Mouse (Mus musculus): Measurements from ENCODE around the gene Fli1. TPM values are rescaled to one million over a fixed set of nuclear protein-coding genes. Genes with fewer than 3 reads are reported as not detected.
A peak's percentile ranks its signal among the peaks of the same experiment; 100 is the strongest.

Gene Fli1
- total RNA-seq, 2 experiments from 2014 or later, result 92.7 to 95.8 TPM

GRCm38 (mm10) chr9:32527329-32527728 lies 15.3 kb downstream of the Fli1 start:
- ATAC-seq (ENCODE audit: poor library complexity, severe bottlenecking), result peak; percentile 51

- no peak for ATAC-seq (ENCODE audit: poor library complexity, severe bottlenecking)
These were observed 16.9 kb downstream of the Fli1 start for GRCm38 (mm10) chr9:32525787-32526186.

GRCm38 (mm10) chr9:32522536-32523245 lies 20.0 kb downstream of the Fli1 start:
- no peak for ATAC-seq (ENCODE audit: poor library complexity, severe bottlenecking)

GRCm38 (mm10) chr9:32521331-32521730 lies 21.3 kb downstream of the Fli1 start:
- peak; percentile 51 for ATAC-seq (ENCODE audit: poor library complexity, severe bottlenecking)

GRCm38 (mm10) chr9:32520821-32521220 lies 21.8 kb downstream of the Fli1 start:
- ATAC-seq (ENCODE audit: poor library complexity, severe bottlenecking), result peak; percentile 28

- ATAC-seq (ENCODE audit: poor library complexity, severe bottlenecking), result no peak
These were observed 23.3 kb downstream of the Fli1 start for GRCm38 (mm10) chr9:32519101-32520051.

- no peak for ATAC-seq (ENCODE audit: poor library complexity, severe bottlenecking)
These were observed 24.1 kb downstream of the Fli1 start for GRCm38 (mm10) chr9:32518351-32519075.

- ATAC-seq (ENCODE audit: poor library complexity, severe bottlenecking), result peak; percentile 64
These were observed 26.0 kb downstream of the Fli1 start for GRCm38 (mm10) chr9:32516691-32517090.

- peak; percentile 51 for ATAC-seq (ENCODE audit: poor library complexity, severe bottlenecking)
These were observed 26.6 kb downstream of the Fli1 start for GRCm38 (mm10) chr9:32515894-32516686.

GRCm38 (mm10) chr9:32514406-32515058 lies 28.1 kb downstream of the Fli1 start:
- ATAC-seq (ENCODE audit: poor library complexity, severe bottlenecking), result no peak

GRCm38 (mm10) chr9:32513471-32513870 lies 29.2 kb downstream of the Fli1 start:
- no peak for ATAC-seq (ENCODE audit: poor library complexity, severe bottlenecking)

GRCm38 (mm10) chr9:32510454-32511263 lies 32.0 kb downstream of the Fli1 start:
- no peak for ATAC-seq (ENCODE audit: poor library complexity, severe bottlenecking)

GRCm38 (mm10) chr9:32509706-32510156 lies 32.9 kb downstream of the Fli1 start:
- peak; percentile 52 for ATAC-seq (ENCODE audit: poor library complexity, severe bottlenecking)

- peak; percentile 74 for ATAC-seq (ENCODE audit: poor library complexity, severe bottlenecking)
These were observed 34.0 kb downstream of the Fli1 start for GRCm38 (mm10) chr9:32508648-32509047.

- no peak for ATAC-seq (ENCODE audit: poor library complexity, severe bottlenecking)
These were observed 34.5 kb downstream of the Fli1 start for GRCm38 (mm10) chr9:32508118-32508517.

- ATAC-seq (ENCODE audit: poor library complexity, severe bottlenecking), result peak; percentile 23
These were observed 35.5 kb downstream of the Fli1 start for GRCm38 (mm10) chr9:32506866-32507861.

- ATAC-seq (ENCODE audit: poor library complexity, severe bottlenecking), result no peak
These were observed 36.5 kb downstream of the Fli1 start for GRCm38 (mm10) chr9:32506161-32506560.

Measured in megakaryocyte, adult 5-6 weeks (primary cell).